Mouse (Mus musculus) v-Abl transformed pro-B cells (cell line): ENCODE data around the gene Hist2h2be.
"Not testable (repeated sequence)": the region's sequence is repeated elsewhere in the genome, so short reads cannot be mapped to it uniquely, and the experiment has no call there.

Source experiments
- in situ Hi-C, 2 experiments: fragments of 400-800 bp; cut with MboI; formaldehyde crosslinking; loops; one replicate each; pipeline ENCODE4 v1.15.1; 2025; ENCODE audit not compliant: unreplicated experiment in 2 of 2

Hist2h2be gene

DNA sequence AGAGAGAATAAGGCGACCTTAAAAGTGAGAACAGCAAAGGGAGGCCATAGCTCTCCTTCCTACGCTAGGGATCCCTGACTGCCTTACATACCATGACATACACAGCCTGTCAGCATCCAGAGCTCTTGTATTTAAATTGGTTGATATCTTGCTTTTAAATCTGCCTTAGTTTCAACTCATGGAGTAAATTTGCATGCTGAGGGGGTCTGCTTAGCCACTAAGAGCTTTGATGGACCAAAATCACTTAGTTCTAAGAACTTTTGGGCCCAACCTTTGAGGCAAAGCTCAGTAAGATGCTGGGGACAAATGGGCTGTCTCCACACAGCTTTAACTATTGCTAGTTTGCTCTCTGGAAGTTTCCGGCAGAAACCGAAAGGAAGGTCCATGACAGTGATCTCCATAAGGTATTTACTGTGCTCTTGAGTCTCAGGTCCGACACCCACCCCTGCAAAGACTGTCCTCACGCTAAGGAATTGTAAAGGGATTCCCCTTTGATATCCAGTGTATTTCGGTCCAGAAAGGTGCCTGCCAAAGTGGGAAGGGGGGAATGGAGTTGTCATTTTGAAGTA is 16.5 kb downstream of the Hist2h2be start:
- in situ Hi-C loops: no loop called here

DNA sequence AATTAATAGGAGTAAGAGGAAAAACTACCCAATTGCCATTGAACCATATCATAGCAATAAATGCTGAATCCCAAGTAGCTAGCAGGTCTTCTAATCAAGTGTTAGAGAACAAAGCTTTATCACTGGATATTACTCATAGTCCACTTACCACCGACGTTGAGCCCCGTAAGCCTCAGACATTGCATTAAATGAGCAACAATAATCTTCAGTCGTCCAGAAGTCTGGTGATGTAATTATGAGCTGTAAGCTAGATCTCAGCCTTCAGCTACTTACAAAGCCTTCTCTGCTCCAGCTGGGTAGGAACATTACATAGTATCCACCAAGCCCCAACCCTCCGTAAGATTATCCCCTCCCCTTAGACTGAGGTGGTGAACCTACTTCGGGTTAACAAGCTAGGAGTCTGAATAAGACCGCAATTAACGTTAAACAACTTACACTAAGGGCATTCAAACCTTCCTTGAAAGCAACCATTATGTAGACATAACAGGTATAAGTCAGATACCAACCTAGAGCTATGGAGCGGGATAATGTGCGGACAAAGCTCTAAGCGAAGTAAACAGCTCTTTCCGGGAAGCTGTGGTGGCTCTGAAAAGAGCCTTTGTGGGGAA is 17.1 kb downstream of the Hist2h2be start:
- in situ Hi-C loops: no loop called here

DNA sequence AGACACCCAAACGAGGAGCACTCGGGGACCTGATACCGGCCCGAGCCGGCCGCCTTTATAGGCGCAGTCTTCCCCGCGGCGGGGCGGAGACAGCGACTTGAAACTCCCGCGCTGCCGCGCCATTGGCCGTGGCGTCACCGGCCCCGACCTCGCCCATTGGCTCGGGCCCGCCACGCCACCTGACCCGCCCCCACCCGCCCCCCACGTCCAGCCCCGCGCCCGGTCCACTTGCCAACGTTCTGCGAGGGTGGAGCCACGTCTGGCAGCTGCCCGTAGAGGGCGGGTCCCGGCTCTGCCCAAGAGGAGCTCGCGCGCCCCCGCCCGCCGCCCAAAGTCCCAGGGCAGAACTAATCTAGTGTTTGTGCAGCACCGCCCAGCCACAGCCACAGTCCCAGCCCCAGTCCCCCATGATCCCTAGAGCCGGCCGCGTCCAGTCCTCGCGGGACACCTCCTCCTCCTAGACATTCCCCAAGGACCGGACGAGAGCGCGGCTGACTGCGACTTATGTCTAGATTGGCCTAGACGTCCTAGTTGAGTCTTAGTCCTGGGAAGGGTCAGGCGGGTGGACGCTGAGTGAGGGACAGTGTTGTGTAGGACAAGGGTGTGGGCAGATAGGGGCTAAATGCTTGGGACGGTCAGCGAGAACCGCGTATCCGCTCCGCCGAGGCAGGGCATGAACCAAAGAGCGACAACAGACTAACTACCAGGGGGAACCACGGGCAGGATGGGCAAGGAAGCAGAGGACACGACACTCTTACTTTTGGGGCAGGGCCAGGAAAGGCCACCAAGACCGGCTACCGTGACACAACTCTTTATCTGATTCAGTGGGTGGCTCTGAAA is 18.3 kb downstream of the Hist2h2be start, which contains the start of gene Hist2h3c2:
Gene Hist2h3c2, minus strand, starts transcription at position 174 of the 840 bp plus-strand sequence.
- in situ Hi-C loops: not testable (repeated sequence)

DNA sequence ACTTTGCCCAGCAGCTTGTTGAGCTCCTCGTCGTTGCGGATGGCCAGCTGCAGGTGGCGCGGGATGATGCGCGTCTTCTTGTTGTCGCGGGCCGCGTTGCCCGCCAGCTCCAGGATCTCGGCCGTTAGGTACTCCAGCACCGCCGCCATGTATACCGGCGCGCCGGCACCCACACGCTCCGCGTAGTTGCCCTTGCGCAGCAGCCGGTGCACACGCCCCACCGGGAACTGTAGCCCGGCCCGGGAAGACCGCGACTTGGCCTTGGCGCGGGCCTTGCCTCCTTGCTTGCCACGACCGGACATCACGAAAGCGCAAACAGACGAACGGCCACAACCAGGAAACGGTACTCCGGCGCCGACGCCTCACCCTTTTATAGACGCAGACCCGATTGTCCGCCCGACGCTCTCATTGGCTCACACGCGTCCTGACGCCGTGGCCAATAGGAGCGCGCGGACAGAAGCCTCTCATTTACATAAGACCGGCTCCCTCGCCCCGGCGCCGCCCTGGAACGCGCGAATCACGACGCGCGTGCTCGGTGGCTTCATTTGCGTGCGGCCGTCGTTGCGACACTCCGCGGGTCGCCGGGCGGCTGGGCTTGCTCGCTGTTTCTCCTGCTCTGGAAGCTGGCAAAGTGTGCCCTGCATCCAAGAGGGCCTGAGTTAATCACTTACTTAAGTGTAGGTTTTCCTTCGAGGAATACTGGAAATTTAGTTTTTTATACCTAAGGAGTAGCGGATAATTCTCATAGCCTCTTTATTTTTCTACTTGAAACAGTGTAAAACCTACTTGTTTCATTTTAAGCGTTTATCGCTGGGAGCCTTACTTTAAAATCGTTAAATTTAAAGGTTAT is 19.3 kb downstream of the Hist2h2be start, which contains the start of gene Hist2h2aa2:
Gene Hist2h2aa2, minus strand, starts transcription at position 328 of the 850 bp plus-strand sequence.
- in situ Hi-C loops: not testable (repeated sequence)

DNA sequence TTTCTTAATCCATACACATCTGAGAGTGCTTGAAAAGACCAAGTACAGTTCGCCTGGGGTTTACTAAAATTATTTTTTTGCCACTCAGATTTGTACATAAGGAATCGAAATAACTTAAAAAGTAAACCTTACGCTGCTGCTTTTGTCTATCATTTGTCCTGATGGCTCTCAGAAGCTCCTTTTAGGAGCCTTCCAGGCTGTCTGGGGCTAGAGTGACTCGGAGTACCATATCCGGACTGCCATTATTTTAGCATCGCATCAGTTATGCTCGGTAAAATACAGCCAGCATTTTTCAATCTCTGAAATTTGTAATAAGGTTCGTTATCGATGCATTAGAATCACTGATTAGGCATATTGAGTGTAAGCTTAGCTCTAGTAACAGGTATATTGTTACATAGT is 19.9 kb downstream of the Hist2h2be start:
- in situ Hi-C loops: no loop called here

DNA sequence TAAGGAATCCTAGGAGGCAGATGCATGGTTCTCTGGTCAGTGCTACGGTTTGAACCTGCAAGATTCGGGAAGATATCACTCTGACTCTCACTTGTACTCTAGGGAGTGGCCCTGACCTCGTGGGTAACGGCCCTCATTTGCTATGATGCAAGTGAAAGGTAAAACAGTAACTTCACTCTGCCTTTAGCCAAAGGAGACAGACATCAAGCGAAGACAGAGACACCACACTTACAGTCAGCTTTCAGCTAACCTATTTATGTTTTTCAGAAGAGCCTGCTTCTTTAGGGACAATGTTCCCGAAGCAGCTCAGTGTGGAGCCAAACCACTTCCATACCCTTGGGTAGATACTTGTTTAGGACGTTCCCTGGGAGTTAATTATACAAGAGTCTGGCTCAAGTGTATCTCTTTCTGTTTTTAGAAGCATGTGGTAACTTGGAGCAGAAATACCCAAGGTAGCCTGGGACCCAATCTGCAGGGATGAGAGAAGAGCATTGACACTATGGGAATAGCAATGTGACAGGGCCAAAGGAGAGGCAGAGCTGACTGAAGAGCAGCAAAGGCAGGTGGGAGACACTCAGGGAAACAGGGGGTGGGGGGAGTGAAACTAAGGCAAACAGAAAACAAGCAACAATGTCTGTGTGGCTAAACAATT is 23.1 kb downstream of the Hist2h2be start:
- in situ Hi-C loops: no loop called here

DNA sequence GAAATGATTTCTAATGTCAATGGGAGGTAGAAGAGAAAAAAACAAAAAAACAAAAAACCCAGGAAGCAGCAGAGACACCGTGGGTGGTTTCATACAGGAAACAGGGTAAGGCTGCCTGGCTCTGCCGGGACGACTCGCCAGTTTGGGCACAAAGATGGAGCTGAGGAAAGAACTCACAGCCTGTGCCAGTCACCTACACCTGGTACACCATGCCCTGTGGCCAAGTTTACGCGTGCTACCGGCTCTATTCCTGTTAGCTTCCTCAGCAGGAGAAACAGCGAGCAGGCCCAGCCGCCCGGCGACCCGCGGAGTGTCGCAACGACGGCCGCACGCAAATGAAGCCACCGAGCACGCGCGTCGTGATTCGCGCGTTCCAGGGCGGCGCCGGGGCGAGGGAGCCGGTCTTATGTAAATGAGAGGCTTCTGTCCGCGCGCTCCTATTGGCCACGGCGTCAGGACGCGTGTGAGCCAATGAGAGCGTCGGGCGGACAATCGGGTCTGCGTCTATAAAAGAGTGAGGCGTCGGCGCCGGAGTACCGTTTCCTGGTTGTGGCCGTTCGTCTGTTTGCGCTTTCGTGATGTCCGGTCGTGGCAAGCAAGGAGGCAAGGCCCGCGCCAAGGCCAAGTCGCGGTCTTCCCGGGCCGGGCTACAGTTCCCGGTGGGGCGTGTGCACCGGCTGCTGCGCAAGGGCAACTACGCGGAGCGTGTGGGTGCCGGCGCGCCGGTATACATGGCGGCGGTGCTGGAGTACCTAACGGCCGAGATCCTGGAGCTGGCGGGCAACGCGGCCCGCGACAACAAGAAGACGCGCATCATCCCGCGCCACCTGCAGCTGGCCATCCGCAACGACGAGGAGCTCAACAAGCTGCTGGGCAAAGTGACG is 24.3 kb downstream of the Hist2h2be start, which contains the start of gene Hist2h2aa1:
Gene Hist2h2aa1, plus strand, starts transcription at position 495 of the 884 bp plus-strand sequence.
- in situ Hi-C loops: not testable (repeated sequence)

DNA sequence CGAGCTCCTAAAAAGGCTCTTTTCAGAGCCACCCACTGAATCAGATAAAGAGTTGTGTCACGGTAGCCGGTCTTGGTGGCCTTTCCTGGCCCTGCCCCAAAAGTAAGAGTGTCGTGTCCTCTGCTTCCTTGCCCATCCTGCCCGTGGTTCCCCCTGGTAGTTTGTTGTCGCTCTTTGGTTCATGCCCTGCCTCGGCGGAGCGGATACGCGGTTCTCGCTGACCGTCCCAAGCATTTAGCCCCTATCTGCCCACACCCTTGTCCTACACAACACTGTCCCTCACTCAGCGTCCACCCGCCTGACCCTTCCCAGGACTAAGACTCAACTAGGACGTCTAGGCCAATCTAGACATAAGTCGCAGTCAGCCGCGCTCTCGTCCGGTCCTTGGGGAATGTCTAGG is 25.1 kb downstream of the Hist2h2be start:
- in situ Hi-C loops: not testable (repeated sequence)

DNA sequence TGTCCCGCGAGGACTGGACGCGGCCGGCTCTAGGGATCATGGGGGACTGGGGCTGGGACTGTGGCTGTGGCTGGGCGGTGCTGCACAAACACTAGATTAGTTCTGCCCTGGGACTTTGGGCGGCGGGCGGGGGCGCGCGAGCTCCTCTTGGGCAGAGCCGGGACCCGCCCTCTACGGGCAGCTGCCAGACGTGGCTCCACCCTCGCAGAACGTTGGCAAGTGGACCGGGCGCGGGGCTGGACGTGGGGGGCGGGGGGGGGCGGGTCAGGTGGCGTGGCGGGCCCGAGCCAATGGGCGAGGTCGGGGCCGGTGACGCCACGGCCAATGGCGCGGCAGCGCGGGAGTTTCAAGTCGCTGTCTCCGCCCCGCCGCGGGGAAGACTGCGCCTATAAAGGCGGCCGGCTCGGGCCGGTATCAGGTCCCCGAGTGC is 25.5 kb downstream of the Hist2h2be start, which contains the start of gene Hist2h3c1:
Gene Hist2h3c1, plus strand, starts transcription at position 259 of the 430 bp plus-strand sequence.
- in situ Hi-C loops: not testable (repeated sequence)

DNA sequence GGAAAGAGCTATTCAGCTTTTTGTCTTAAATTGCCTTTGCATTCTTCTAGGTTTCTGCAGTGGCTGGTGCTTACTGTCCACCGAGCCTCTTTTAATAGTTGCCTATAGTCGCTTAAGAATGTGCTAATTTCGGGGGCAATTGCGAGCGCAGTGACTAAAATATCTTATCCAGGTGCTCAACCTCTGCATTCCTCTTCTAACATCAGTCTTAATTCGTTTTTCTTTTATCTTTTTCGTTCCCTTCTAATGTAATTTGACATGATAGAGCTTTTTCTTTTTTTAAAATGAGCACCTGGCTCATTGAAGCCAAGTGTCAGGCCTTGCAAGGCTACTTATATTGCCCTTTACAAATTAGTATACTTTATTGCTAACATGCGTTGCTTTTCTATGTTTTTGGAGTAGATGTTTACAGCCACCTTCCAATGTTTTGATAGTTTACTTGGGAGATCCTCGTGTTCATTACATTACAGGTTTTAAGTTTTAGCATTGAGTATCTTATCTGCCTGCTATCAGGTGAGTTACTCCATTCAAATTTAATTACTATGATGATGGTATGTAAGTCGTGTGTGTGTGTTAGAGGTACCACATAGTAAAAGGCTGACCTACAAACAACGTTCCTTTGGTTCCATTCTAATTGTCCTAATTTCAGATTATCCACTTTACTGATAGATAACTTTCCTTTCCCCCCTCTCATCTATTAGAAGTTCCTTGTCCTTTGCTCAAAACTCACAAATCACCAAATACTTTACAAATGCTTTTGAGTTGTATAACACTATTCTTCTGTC is 26.6 kb downstream of the Hist2h2be start:
- in situ Hi-C loops: no loop called here

DNA sequence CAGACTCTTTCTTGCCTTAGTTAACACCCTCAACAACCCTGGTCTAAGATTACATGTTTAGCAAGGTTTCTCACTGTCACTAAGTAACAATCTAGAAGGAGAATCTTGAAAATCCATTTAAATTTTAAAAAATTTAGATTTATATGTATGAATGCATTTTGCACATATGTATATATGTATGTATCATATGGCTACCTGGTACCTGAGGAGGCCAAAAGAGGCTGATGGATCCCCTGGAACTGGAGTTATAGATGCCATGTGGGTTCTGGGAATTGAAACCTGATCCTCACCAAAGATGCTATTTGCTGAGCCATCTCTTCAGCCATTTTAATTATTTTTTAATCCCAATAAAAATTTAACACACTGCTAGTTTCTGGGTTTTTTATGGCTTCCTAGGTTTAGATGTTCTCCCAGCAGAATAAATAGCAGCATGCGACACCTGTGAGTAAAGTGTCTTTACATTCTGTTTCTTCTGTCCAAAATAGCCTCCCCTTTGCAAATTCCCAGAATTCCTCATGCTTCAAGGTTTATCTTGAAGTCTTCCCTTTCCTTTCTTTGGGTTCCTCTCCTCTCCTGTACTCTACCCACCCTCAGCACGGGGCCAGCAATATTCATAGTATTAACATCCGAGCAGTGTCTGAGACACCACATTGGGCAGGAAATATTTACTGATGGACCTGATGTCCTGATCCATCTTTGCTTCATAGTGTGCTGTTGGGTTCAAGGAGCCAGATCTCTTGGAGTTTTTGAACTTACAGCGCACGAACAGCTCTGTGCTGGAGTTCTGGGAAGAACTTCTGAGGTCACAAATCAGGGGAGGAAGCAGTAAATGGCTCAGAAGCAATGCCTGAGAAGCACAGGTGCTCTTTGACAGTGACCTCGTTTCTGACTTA is 27.5 kb downstream of the Hist2h2be start:
- in situ Hi-C loops: no loop called here

DNA sequence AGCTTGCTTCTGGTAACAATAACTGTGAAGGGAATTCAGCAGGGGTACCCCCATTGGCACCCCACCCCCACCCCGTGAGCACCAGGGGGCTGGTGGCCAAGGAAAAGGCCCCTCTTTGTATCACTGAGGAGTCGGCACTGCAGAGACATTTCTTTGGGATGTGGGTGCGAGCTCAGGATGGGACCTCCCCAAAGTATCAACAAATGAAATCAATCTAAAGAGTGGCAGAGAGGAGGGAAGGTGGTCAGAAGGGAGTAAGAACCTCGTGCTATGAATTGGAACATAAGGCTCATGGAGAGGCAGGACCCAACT is 28.1 kb downstream of the Hist2h2be start:
- in situ Hi-C loops: no loop called here

DNA sequence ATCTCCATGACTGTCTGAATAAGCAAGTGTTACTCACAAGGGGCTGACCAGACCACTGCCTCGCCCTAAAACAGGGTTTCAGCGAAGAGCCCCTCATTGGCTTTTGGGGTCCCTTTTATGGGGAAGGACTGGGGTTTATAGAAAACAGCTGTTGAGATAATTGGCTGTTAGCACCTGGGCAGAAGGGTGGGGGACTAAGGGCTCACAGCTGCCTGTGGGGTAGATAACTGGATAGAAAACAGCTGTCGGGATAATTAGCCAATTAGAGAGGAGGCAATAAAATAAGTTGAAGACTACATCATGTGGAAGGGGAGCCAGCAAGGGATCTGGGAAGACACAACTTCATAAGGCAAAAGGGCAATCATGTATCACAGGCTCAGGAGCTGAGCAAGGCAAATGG is 30.0 kb downstream of the Hist2h2be start:
- in situ Hi-C loops: loop anchor here in 1 of 2 experiments (25.0 kb wide), 2 partner anchors 289 to 589 kb away; partner anchors contain the start of gene Mcl1

DNA sequence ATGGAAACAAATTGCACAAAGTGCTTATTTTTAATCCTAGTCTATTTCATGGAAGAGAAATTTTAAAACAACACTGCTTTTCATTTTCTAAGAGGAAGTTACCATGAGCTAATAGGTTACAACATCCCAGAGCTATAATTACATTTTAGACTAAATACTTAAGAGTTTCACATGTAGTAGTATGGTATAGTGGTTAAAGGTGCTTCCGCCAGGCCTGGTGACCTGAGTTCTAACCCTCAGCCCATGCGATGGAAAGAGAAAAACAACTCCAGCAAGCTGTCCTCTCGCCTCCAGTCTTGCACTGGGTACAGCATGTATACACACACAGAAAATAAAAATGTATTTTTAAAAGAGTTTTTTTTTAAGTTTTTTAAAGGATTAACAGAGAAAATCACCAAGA is 30.9 kb downstream of the Hist2h2be start:
- in situ Hi-C loops: loop anchor here in 1 of 2 experiments (25.0 kb wide), 2 partner anchors 289 to 589 kb away; partner anchors contain the start of gene Mcl1

DNA sequence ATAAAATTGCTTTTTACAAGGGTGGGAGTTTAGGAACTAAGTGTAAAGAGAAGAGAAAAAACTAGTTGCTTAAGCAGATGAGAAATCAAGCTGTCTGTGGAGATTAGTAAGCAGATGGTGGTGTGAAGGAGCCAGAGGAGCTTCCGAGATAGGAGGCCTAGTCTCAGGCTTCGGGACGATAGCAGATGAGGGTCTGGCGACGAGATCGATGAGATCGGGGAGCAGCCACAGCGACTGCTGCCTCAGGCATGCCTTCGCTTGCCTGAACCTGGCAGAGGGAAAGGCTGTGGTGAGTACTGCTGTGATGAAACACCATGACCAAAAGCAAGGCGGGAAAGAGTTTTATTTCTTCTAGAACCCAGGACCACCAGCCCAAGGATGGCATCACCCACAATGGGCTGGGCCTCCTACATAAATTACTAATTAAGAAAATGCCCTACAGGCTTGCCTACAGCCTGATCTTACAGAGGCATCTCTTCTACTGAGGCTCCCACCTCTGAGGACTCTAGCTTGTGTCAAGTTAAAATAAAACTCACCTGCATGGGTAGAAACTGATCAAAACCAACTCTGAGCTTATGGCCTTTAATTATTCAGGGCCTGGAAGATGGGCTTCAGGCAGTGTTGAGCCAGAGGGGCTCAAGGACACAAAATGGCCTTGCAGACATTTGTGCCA is 33.9 kb downstream of the Hist2h2be start:
- in situ Hi-C loops: loop anchor here in 1 of 2 experiments (25.0 kb wide), 2 partner anchors 293 to 593 kb away; partner anchors contain the start of gene Mcl1

DNA sequence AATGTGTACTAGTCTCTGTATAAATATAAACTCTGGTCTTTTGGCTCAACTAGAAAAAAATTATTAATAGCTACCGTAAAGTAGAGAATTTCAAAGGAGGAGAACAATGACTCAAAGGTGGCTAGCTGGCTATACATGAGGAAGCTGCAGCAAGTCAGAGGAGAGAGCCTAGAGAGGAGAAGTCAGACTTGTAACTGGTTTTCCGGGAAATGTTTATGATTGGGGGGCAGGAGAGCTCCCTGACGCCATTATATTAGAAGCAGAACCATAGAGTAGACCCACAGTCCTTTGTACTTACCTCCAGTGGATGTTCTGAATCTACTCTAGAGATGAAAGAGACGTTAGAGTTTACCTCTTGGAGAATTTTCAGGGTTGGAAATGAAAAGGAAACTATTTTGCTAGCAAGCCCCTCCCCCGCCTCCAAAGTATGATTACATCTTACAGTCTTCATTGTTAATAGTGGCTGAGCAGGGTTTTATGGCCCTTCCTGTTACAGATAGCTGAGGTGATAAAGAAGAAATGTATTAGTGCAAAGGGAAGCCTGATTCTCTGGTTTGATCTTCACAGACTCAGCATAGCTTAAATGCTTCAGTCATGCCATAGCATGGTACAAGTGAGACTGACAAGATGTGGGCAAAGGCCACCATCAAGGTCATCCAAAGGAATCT is 35.1 kb downstream of the Hist2h2be start:
- in situ Hi-C loops: loop anchor here in 1 of 2 experiments (25.0 kb wide), 2 partner anchors 294 to 594 kb away; partner anchors contain the start of gene Mcl1
